Mouse (Mus musculus): ENCODE results near the gene Trp53i11.

The Trp53i11 gene

DNA sequence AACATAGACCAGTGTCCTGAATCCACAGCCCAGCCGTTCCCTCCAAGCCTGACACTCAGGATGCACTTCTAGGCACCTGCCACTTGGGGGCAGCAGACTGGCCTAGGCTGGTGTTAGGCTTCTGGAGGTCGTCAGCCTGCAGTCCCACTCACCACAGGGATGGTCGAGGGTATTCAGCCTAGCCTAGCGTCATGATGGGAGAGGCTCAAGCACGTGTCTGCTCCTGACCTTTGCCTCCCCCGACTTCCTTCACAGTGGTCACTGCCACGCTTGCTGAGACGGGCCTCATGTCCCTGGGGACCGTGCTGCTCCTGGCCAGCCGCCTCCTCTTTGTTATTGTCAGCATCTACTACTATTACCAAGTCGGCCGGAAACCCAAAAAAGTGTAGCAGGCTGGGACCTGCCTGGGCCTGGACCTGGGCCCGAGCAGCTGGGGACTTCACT is 12.2 kb downstream of the Trp53i11 start:
- DNase-seq (ENCODE audit: low spot score in 2 of 2): peak; percentile 87 to 92

DNA sequence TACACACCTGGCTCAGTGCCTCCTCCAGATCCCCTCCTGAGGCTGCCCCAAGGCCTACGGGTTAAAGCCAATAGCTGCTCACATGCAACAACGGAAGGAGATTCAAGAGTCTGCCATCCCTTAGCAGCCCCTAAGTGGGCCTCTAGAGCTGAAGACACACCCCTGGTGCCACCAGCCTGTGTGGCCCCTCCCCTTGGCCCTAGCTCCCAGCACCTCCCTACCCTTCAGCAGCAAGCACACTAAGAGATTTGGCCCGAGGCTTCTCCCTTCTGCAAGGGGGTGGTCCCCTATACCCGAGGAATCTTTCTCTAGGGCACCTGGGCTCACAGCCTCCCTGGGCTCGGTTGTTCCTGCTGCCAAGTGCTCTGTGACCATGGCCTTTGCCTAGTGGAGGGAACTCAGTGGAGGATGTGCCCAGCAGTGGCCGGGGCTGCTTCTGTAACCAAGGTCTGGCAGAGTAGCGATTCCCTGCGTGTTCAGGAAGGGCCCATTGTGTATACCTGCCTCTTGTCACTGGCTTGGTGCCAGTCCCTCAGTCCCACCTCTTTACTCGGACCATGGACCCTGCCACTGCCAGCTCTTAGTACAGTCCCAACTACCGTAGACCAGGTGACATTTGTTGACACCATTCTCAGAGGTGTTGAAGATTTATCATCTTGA is 13.5 kb downstream of the Trp53i11 start:
- no peak for DNase-seq (ENCODE audit: low spot score in 2 of 2)

DNA sequence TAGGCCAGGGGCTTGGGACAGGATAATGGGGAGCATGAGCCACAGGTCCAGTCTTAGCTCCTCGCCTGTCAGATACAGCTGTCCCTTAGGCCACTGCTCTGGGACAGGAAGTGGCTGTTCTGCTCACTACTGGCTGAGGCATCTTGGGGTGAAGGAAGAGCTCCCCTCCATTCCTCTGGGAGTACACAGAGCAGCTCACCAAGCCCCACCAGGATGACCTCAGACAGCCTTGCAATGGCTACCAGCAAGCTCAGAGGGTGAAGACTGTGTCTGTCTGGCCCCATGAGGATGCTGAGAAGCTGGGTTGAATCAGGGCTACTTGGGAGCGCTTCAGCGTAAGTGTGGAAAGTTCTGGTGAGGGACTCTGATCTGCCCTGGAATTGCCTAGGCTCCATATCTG is 14.6 kb downstream of the Trp53i11 start:
- no peak for DNase-seq (ENCODE audit: low spot score in 2 of 2)

DNA sequence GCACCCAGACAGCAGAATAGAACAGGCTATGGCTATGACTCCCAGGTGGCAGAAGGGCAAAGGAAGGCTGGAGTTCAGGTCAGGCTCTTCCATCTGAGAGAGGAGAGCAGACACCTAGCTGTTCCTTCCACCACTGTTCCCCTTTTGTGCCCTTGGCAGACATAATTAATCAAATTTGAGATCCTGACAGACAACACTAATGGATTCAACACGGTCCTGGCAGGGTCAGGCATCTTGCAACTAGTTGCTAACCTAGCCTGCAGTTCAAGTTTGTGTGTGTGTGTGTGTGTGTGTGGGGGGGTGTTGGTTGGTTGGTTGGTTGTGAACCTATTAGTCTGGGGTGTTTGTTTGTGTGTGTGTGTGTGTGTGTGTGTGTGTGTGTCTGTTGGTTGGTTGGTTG is 15.4 kb downstream of the Trp53i11 start:
- DNase-seq (ENCODE audit: low spot score in 2 of 2): no peak

DNA sequence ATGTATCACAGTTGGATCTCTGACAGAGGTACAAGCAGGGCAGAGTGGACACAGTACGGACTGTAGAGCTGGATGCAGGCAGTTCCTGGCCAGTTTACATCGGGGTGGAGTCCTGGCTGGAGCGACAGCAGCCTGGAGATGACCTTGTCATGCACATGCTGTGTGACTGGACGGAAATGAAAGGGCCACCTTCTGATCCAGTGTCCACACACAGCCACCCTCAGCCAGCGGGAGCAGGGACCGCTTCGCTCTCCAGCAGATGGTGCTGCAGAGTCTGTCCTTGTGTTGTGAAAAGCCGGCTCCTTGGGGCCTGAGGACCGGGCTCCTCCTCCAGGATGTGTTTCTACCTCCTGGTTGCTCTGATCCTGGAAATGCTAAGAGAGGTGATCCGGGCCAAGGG is 16.3 kb downstream of the Trp53i11 start:
- peak; percentile 50 to 60 for DNase-seq (ENCODE audit: low spot score in 2 of 2)

DNA sequence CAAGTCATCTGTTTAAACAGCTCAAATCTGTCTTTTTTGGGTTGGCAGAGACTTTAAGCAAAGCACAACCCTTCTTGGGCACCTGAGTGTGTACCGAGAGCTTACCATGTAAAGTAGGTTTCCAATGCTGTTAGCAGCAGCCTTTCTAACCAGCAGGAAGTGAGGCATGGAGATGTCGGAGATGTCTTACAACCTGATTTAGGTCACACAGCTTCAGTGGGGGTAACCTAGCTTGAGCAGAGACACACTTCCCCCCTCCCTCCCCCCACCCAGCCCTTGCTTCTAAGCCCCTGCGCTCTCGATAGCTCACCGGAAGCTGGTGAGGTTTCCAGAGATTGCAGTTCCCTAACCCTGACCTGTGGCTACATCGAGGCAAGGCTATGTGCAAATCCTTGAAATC is 17.2 kb downstream of the Trp53i11 start:
- no peak for DNase-seq (ENCODE audit: low spot score in 2 of 2)

DNA sequence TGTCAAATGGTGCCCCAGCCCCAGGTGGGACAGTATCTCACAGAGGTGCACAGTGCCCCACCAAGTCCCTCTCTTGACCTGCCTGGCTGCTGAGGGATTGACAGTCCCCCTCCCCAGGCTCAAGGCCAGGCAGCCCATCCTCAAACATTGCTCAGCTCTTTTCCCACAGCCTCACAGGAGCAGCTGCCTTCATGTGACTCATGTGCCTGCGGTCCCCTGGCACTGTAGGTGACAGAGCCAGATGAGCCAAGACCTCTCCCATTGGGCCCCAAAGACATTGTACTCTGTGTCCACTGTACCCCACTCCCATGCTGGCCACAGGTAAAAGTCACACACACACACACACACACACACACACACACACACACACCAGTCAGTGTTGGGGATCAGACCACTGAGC is 18.8 kb downstream of the Trp53i11 start:
- no peak for DNase-seq (ENCODE audit: low spot score in 2 of 2)

DNA sequence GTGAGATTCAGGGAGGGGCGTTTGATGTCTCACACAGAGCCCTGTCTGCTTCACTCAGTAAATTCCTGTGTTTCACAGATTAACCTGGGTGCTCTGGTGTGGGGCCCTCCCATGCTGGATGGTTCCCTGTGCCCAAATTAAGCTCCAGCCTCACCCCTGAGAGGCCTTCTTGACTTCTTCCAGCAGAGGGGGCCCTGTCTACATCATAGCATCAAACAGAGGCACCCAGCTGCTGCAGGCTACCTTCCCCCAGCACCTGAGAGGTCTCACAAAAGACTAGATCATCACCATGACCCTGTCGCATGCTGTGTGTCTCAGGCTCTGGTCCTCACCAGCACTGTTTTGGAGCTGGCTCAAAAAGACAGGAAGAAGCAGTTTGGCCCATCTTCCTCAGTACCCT is 25.0 kb downstream of the Trp53i11 start:
- no peak for DNase-seq (ENCODE audit: low spot score in 2 of 2)

DNA sequence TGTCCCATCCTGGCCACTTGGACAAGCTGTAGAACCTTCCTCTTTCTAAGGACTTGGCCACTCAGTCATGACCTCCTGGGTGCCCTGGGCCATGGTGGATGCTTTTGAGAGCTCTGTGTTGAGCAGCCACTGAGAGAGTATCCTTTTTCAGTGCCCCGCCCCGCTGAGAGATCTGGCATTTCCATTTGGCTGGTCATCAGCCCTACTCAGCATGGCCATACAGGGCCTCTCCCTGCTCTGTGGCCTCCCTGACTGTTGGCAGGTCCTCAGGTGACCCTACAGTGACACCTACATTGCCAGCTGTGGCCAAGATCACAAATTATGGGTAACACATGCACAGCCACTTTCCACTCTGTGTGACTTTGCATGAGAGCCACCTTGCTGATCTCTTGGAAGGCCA is 25.5 kb downstream of the Trp53i11 start:
- DNase-seq (ENCODE audit: low spot score in 2 of 2): no peak

DNA sequence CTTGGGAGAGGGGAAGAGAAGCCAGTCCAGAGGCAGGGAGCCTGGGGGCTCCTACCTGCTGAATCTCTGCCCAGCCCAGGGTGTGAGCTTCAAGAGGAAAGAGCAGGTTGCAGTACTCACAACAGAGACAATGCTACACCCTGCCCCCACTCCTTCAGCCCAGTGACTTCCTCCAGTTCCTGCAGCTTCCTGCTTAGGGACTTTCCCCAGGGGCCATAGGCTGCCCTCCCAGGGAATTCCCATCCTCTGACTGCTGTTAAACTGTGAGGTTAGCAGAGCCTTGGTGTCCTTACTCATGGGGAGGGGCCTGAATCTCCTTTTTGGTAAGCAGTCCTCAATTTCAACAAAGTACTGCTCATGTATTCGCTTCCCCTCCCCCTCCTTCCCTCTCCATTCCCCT is 26.8 kb downstream of the Trp53i11 start:
- DNase-seq (ENCODE audit: low spot score in 2 of 2): peak in 1 of 2 experiments; percentile 60

DNA sequence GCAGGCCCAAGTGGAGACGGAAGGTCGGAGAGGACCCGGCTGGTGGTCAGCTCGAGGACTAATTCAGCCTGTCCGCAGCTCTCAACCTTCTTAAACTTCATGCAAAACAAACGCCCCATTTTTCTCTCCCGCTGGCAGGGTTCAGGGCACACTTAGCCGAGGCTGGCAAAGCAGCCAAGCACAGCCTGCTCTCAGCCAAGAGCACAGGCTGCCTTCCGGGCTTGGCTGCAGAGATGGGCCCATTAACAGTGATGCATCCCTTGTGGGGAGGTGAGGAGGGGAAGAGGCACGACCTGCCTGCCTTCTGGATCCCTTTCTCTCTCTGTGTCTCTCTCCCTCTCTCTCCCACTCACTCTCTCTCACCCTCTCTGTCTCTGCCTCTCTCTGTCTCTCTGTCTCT is 28.4 kb downstream of the Trp53i11 start:
- no peak for DNase-seq (ENCODE audit: low spot score in 2 of 2)

DNA sequence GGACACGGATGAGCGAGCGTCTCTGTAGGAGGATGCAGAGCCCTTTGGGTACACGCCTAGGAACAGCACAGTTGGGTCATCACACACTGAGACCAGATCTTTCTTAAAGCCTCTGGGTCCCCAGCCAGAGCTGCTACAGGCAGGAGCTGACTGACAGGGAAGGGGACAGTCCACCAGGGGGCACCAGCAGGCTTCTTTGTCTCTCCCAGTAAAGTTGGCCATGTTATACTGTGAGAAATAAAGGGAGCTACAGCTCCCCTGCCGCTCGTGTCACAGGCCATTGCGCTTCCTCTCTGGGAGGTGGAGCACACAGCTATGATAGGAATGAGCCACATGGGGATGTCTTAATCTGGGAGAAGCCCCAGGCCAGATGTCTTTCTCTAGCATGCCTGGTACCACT is 29.7 kb downstream of the Trp53i11 start:
- peak; percentile 50 to 78 for DNase-seq (ENCODE audit: low spot score in 2 of 2)

DNA sequence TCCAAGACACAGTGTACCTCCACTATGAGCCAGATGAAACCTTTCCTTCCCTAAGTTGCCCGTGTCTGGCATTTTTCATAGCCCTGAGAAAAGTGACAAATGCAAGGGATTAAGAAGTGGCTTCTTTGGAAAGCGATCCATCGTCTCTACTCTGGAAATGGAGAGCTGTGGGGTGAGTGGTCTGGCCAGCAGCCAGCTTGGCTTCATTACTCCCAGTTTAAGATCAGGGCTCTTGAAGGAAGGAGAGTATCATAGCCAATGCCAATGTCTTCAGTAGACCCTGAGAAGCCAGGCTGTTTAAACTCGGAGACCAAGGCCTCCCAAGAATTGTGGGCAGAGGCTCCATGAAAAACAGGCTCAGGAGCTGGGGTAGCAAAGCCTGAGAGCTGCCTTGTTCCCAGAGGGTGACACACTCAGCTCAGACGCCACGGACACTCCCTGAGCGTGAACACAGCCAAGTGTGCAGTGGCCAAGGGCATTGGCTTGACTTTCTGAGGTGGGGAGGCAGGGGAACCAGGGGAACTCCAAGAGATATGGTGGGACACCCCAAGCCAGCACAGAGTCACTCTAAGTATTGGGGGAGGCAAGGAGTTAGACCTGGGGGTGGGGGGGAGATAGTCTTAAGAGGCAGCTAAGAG is 31.1 kb downstream of the Trp53i11 start:
- DNase-seq (ENCODE audit: low spot score in 2 of 2): no peak

DNA sequence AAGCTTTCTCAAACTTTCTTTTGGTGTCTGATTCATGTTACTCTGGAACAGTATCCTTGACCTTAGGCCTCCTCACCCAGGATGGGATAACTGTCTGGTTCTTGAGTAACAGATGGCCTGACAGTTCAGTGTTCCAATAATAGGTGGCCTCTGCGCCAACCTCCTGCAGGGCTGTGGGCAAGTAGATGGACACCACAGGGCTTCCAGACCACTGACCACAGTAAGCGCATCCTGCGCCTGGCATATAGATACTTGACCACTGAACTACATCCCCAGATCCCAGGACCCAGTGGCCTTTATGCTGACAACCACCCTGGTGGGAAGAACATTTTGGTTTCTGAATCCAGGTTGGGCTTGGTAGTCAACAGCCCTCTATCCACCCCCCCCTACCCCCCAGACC is 32.2 kb downstream of the Trp53i11 start:
- DNase-seq (ENCODE audit: low spot score in 2 of 2): no peak

DNA sequence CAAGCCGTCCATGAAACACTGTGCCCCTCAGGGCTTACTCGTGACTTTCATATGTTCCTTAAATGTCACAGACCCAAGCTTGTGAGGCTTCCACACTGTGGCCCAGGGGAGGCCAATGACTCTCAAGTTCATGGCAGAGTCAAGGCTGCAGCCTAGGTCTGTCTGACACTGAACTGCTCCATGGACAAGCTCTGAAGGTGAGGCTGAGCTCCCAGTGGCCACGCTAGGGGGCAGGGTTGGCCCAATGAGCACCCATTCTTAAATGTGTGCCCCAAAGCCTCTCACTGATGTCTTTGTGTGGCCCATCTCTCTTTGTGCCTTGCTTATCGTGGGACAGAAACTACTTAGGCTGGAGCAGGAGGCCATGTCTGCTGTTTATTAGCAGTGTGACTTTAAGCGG is 33.1 kb downstream of the Trp53i11 start:
- DNase-seq (ENCODE audit: low spot score in 2 of 2): no peak

DNA sequence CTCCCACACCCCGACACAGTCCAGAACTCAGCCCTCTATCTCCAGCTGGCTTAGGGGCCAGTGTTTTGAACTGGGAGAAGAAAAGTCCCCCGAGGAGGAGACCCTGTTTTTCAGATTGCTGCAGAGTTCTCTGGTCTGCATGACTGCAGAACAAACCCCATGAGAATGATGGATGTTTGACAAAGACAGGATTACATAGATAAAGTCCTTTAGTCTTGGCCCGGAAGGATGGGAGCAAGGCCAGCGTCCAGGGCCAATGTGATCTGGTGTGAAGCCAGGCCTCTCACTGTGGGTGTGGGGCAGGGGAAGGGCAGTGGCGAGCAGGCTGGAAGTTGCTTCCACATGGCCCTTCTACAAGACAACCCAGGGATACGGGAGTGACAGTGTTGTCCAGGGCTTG is 36.1 kb downstream of the Trp53i11 start:
- DNase-seq (ENCODE audit: low spot score in 2 of 2): peak; percentile 30 to 38

DNA sequence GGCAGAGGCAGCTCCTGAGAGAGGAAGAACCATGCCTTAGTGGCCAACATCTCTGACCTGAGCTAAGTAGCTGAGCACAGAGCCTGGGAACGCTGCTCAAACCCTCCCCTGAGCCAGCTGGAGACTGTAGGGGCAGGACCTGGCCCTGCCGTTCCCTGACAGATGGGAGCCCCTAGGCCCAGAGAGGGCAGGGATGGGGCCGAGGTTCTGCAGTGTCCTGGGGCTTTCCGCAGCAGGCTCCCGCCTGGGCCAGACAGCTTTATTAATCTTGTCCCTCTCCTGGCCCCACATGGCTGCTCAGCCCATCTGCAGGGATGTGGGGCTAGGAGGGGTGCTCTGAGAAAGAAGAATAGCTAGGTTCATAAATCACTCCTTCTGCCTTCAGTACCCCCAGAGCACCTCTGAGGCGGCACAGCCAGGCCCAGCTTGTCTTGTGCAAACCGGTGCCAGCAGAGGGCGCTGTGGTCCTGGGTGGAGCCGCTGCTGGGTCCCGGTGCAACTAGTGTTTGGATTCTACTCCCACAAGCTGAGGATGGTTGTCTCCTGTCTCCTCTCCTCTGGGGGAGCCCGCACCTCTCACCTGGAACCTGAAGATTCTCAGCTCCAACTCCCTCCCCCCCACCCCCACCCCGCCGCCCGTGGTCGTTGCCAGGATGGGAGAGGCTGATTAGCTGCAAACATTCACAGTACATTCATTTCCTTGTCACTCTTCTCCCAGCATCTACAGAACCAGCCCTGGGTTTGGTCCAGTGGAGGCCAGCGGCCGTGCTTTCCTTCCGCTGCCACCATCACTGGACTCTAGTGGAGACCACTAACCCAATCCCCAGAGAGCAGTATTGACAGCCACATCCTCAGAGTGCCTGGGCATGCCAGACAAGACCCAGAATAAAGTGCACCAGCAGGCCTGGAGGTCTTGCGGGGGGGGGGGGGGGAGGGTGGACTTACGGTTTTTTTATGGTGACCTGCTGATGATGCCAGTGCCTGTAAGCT is 39.6 kb downstream of the Trp53i11 start:
- peak; percentile 65 to 81 for DNase-seq (ENCODE audit: low spot score in 2 of 2)

DNA sequence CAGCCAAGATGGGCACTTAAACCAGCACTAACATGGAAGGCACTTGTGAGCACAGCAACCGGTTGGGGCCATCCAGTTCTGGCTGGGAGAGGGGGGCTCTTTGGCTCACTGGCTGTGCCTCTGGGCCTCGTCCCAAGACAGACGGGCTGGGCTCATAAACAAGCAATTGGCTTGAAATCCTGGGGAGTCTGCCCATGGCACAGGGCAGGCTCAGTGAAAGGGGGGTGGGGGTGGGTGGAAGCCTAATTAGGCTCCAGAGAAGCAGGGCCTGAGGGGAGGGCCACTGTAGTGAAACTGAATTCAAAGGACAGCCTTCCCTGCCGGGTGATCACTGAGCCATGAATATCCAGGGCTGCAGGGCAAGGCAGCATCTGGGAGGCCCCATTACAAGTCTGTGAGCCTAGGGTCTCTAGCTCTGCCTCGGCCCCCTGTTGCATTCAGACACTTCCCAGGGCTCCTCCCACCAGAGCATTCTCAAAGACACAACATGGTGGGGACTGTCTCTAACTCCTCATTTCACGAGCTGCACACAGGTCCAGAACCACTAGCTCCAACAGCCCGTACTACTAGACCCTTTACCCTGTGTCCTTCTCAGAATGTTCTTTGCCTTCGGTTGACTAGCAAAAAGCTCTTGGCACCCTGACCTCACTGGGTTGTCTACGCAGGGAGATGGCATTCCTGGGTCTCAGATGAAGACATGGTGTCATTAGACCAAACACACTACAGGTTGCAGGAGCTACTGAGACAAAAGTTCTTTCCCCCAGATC is 40.5 kb downstream of the Trp53i11 start:
- DNase-seq (ENCODE audit: low spot score in 2 of 2): no peak

DNA sequence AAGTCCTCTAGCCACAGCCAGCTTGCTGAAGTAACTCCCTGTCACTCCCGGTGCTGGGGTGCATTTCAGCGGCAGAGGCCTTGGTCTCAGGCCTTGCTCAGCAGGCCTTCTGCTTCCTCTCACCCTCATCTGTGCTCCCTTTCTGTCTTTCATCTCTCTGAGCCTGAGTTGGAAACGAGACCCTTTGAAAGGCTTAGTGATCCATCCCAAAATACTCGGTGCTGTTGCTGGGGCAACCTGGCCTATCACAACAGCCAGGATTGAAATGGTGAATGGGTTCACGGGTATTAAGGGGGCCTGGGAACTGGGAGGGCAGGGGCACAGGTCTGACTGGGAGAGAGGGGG is 41.1 kb downstream of the Trp53i11 start:
- no peak for DNase-seq (ENCODE audit: low spot score in 2 of 2)

DNA sequence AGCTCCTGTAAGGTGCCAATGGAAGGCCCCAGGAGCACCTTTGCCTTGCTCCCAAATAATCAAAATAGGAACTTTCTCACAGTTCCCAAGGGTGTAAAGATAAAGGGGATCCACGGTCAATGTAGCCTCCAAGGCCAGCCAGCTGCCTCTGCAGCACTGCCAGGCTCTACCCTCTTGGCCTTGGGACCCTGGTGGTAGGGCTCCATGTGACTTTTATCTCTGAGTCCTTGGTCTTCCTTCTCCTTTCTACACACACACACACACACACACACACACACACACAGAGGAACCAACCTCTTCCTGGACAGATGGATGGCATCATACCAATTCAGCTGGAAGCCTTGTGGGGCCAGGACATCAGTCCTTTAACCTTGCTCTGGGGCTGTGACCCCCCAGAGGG is 44.8 kb downstream of the Trp53i11 start:
- DNase-seq (ENCODE audit: low spot score in 2 of 2): no peak

DNA sequence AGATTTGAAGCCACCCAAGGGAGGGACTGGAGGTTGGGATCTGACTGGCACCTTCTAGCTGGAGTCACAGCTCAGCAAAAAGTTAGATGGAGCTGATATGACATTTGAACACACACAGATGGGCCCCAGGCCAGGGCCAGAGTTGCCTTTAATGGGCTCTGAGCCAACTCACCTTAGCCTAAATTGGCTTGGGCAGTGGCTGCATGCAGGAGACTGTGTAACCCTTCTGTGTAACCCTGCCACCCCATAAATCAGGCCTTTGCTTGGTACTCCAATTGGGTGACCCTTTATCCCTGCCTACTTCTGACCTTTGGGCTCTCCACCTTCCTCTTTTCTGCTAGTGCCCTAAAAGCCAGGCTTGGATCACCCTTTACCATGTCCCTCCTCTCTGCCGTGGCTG is 49.7 kb downstream of the Trp53i11 start:
- DNase-seq (ENCODE audit: low spot score in 2 of 2): no peak

DNA sequence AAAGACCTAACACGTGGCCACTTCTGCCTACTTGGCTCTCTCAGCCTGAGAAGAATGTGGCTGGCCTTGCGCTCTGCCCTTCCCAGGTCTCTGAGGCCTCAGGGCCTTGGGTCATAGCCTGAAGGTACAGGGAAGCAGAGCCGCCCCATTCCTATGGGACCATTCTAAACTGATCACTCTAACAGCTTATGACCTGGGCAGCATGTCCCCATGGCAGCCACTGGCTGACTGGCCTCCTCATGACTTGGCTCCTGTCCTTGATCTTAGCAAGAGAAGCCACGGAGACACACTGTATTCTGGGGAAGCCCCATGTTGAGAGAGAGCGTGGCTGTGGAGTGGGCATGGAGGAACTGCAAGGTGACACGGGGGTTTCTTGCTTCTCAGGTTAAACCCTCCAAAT is 51.5 kb downstream of the Trp53i11 start:
- no peak for DNase-seq (ENCODE audit: low spot score in 2 of 2)

Data from heart, adult 9 months (tissue).